Mouse (Mus musculus): Measurements from ENCODE around the gene Rab15. TPM values are rescaled to one million over a fixed set of nuclear protein-coding genes. Genes with fewer than 3 reads are reported as not detected.

Rab15 gene
- polyA plus RNA-seq, 1 experiment from 2014 or later: 37.8 TPM

DNA sequence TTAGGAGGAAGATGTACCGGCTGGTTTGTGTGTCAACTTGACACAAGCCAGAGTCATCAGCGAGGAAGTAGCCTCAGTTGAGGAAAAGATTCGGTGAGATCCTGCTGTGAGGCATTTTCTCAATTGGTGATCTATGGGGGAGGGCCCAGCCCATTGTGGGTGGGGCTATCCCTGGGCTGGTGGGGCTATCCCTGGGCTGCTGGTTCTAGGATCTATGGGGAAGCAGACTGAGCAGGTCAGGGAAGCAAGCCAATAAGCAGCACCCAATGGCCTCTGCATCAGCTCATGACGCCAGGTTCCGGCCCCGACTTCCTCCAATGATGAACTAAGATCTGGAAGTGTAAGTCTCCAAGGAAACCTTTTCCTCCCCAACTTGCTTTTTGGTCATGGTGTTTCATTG lies 17.4 kb upstream of the Rab15 start:
- no peak for ATAC-seq (ENCODE audit: insufficient read depth, low FRiP score, low read depth)
- H3K9ac ChIP-seq: no peak overlapping the region
- WGBS: 74% methylated on average over 6 of the region's 6 CpGs

DNA sequence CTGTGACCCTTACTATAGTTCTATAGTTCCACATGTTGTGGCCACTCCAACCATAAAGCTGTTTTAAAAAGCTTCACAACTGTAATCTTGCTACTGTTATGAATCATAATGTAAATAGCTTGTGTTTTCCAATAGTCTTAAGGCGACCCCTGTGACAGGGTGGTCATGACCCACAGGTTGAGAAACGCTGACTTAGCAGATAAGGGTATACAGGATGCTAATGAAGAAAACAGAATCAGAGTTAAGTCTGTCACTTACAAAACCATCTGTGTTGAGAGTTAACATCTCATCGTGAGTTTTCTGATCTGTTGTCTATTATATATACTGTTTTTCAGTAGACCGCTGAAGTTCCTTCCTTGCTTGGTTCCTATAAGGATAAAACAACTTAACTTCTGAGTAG lies 16.6 kb upstream of the Rab15 start:
- no peak overlapping the region for H3K4me2 ChIP-seq
- H3K27me3 ChIP-seq (replicated peaks): no peaks in the 10 kb centered on the region
- no peaks in the 10 kb centered on the region for H3K36me3 ChIP-seq
- H3K9me3 ChIP-seq: no peaks in the 10 kb centered on the region
- 87% methylated on average over 4 of the region's 4 CpGs for WGBS
- no peak for ATAC-seq (ENCODE audit: insufficient read depth, low FRiP score, low read depth)
- no peak overlapping the region for H3K4me3 ChIP-seq (replicated peaks)
- no peak overlapping the region for H3K27ac ChIP-seq
- no peak overlapping the region for H3K9ac ChIP-seq
- no peaks in the 10 kb centered on the region for H3K4me1 ChIP-seq

More for the DNA sequence above, 17.4 kb upstream of the Rab15 start:
- Histone ChIP-seq H3K4me2 (no peak overlapping the region), H3K4me3 (replicated peaks) (no peak overlapping the region), H3K4me1 (no peaks in the 10 kb centered on the region), H3K27ac (no peak overlapping the region), H3K9me3 (no peaks in the 10 kb centered on the region), H3K36me3 (no peaks in the 10 kb centered on the region), H3K27me3 (replicated peaks) (no peaks in the 10 kb centered on the region)

DNA sequence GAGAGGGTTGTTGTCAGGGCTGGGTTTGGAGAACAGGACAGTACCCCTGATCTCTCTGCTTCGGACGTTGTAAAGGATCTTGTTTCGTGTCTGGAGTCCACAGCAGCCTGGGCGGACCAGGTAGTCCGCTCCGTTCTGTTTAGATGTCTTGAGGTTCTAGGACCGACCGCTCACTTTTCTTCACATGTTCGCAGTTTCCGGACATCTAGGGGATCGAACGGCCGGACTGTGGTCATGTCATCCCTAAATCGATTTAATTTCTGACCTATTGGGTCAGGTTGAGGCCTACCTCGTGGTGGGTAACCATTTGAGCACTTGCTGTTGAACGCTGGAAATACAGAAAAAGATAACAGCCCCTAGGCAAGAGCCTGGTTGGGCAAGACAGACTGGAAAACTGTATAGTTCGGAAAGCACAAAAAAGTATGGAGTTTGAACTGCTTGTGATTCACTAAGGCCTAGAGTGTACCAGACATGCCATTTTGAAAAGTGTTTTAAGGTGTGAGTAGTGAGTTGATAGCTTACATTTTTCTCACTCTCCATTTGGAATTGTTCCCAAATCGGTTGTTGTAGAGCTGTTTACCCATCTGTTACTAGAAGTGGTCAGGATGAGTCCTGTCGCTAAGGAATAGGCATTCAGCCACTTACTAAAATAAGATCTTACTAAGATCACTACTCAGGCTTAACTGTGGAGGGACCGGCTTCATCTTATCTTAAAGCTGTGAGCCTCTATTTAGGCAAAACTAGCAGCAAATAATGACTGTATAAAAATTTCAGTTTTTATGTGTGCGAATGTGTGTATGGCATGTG lies 15.3 kb upstream of the Rab15 start:
- WGBS: 10% methylated on average over 21 of the region's 21 CpGs
- Histone ChIP-seq H3K9ac (peak overlapping the region; percentile 61), H3K27ac (peak overlapping the region; percentile 87; the same call in 1 of the 2 replicates), H3K36me3 (no peaks in the 10 kb centered on the region), H3K4me3 (replicated peaks) (peak overlapping the region; percentile 82), H3K27me3 (replicated peaks) (no peaks in the 10 kb centered on the region), H3K4me2 (peak overlapping the region; percentile 67), H3K4me1 (no peaks in the 10 kb centered on the region), H3K9me3 (no peaks in the 10 kb centered on the region)
- no peak; the same call in 1 of the 2 replicates for ATAC-seq (ENCODE audit: insufficient read depth, low FRiP score, low read depth)

DNA sequence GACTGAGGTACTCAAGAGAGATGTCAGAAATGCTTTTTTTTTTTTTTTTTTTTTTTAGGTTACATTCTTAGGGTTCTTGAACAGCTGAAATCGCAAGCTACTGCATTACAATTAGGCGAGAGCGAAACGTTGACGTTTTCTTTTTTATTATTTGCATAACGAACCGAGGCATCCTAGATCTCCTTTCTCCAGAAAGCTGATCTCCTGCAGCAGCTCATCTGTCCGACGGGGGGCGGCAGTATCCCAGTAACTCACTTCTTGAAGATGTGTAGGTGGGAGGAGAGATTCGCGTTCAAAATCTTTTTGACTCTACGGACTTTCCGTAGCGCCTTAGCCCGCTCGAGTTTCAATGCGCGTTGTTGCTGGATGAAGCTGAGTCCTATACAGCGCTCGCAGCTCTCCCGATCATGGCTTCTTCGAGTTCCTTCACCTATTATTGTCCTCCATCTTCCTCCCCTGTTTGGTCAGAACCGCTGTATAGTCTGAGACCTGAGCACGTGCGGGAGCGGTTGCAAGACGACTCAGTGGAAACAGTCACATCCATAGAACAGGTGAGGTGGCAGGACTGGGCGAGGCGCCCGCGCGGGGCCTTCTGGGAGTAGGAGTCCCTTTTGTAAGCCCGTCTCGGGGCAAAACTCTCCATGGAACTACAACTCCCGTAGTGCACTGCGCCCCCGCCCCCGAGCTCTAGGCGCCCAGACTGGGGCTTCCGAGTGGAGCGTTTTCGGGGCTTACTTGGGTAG lies 14.6 kb upstream of the Rab15 start:
- peak overlapping the region; percentile 82 for H3K4me3 ChIP-seq (replicated peaks)
- H3K9me3 ChIP-seq: no peaks in the 10 kb centered on the region
- ATAC-seq (ENCODE audit: insufficient read depth, low FRiP score, low read depth): peak; percentile 99
- peak overlapping the region; percentile 67 for H3K4me2 ChIP-seq
- no peaks in the 10 kb centered on the region for H3K4me1 ChIP-seq
- no peaks in the 10 kb centered on the region for H3K27me3 ChIP-seq (replicated peaks)
- no peaks in the 10 kb centered on the region for H3K36me3 ChIP-seq
- under 1% methylated on average over 43 of the region's 43 CpGs for WGBS
- peak overlapping the region; percentile 87 for H3K27ac ChIP-seq
- peak overlapping the region; percentile 61 for H3K9ac ChIP-seq

DNA sequence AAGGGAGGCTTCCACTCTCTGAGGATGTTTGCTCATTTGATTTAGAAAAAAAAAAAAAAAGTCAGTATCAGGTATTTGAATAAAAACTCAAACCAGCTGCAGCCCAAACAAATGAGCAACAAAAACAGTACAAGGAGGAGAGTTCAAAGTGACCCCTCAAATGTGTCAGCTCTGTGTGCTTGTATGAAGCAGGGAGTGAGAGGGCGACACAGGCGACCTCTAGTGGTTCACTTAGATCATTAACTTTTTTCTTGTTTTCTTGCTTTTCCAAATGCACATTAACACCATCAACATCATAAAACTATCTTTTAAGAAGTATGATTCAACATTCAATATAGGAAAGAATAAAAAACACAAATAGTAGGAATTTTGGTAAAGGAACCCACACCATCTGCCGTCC lies 10.0 kb upstream of the Rab15 start:
- no peak overlapping the region for H3K9ac ChIP-seq
- H3K36me3 ChIP-seq: no peaks in the 10 kb centered on the region
- no peaks in the 10 kb centered on the region for H3K9me3 ChIP-seq
- H3K4me3 ChIP-seq (replicated peaks): no peak overlapping the region
- no peaks in the 10 kb centered on the region for H3K4me1 ChIP-seq
- H3K4me2 ChIP-seq: no peak overlapping the region
- H3K27ac ChIP-seq: no peak overlapping the region
- no peak for ATAC-seq (ENCODE audit: insufficient read depth, low FRiP score, low read depth)
- 4% methylated on average over 3 of the region's 3 CpGs for WGBS
- H3K27me3 ChIP-seq (replicated peaks): no peaks in the 10 kb centered on the region

DNA sequence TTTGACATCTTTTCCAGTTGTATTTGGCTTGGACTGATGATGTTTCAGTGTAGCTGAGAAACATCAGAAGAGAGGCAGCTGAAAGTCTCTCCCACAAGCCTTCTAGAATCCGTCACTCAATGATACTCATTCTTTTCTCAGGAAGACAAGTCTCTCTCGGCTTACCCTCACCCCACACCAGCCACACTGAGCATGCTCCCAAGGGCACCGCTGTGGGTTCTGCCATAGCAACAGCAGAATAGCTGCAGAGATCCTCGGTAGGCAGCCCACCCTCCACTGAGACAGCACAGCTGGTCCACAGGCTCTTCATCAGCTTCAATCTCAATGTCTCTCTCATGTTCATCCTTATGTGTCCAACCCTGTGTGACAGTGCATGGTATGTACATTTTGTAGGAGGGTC lies 2.6 kb upstream of the Rab15 start:
- WGBS: 70% methylated on average over 4 of the region's 4 CpGs
- Histone ChIP-seq H3K4me2 (no peak overlapping the region), H3K36me3 (no peaks in the 10 kb centered on the region), H3K27me3 (replicated peaks) (no peaks in the 10 kb centered on the region), H3K4me3 (replicated peaks) (no peak overlapping the region), H3K27ac (no peak overlapping the region), H3K9ac (no peak overlapping the region), H3K9me3 (no peaks in the 10 kb centered on the region), H3K4me1 (peaks cover 18% of the 10 kb centered on the region; the same call in 1 of the 2 replicates)
- no peak for ATAC-seq (ENCODE audit: insufficient read depth, low FRiP score, low read depth)

DNA sequence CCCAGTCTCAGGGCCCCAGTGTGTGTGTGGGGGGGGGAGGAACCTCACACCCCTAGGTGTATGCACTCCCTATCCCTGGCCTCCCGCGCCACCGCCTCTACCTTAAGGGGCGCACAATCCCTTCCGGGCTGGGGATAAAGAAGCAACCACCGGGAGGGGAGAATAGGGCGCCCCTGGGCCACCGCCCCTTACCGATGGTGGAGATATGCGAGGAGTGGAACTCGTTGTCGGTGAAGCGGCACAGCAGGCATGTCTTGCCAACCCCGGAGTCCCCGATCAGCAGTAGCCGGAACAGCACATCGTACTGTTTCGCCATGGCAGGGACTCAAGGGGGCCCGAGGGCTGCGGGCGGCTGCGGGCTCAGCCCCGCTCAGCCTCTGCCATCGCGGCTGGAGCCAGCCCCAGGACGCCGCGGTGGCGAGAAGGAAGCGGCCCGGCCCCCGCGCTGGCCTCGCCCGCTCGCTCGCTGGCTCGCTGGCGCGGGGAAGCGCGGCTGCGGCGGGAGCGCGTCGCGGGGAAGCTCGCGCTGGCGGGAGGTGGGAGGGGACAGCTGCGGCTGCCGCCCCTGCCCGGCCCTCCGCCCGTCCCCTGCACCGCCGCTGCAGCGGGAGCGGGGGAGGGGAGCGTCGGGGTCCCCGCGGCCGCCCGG lies 582 bp downstream of the Rab15 start:
- peak overlapping the region; percentile 32; the same call in 1 of the 2 replicates for H3K27ac ChIP-seq
- peak overlapping the region; percentile 90 for H3K4me2 ChIP-seq
- H3K4me3 ChIP-seq (replicated peaks): peak overlapping the region; percentile 62
- WGBS: 1% methylated on average over 51 of the region's 66 CpGs
- H3K4me1 ChIP-seq: peaks cover 33% of the 10 kb centered on the region
- ATAC-seq (ENCODE audit: insufficient read depth, low FRiP score, low read depth): peak; percentile 41
- H3K27me3 ChIP-seq (replicated peaks): no peaks in the 10 kb centered on the region
- no peaks in the 10 kb centered on the region for H3K36me3 ChIP-seq
- H3K9ac ChIP-seq: peak overlapping the region; percentile 69
- no peaks in the 10 kb centered on the region for H3K9me3 ChIP-seq

DNA sequence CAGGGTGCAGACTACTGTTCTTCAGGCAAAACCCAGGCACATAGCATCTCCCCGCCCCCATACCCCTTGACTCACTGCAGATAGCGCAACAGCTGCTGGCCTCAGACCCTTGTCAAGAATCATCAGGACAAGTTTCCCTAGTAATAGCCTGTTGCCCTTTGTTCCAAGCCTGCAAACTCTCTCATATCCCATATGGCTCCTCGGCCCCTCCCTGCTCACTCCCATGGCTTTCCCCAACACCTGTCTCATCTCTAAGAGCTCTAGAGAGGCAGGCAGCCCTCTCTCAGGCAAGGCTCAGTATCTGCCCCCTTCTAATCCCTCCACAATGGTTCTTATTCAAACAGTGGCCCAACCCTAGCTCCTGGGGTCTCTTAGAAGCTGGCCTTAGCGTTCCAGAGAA lies 2.1 kb downstream of the Rab15 start:
- H3K9ac ChIP-seq: no peak overlapping the region
- H3K27ac ChIP-seq: peak overlapping the region; percentile 32; the same call in 1 of the 2 replicates
- peak overlapping the region; percentile 90 for H3K4me2 ChIP-seq
- peak overlapping the region; percentile 62; the same call in 1 of the 2 replicates for H3K4me3 ChIP-seq (replicated peaks)
- H3K36me3 ChIP-seq: no peaks in the 10 kb centered on the region
- no peak for ATAC-seq (ENCODE audit: insufficient read depth, low FRiP score, low read depth)
- no peaks in the 10 kb centered on the region for H3K9me3 ChIP-seq
- WGBS: 41% methylated on average over 4 of the region's 4 CpGs
- peaks cover 33% of the 10 kb centered on the region for H3K4me1 ChIP-seq
- H3K27me3 ChIP-seq (replicated peaks): no peaks in the 10 kb centered on the region

DNA sequence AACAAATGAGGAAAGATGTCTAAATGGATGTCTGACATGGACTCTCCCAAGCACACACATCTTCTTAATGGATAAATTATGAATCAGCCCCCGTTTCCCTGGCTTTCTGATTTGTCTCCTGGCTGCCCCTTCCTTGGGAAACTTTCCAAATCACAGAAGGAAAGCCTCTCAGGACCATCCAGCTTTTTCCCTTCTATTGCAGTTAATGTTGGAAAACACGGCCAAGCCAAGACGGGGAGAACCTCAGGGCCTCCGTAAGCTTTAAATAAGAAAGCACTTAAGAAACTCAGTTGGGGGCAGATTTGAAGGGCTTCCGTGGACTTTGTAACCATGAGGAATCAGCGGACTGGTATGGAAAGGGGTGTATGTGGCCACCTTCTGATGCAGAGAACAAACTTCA lies 2.9 kb downstream of the Rab15 start:
- Histone ChIP-seq H3K9ac (no peak overlapping the region), H3K4me1 (peaks cover 33% of the 10 kb centered on the region), H3K36me3 (no peaks in the 10 kb centered on the region), H3K9me3 (no peaks in the 10 kb centered on the region), H3K27ac (peak overlapping the region; percentile 45), H3K4me3 (replicated peaks) (no peak overlapping the region), H3K27me3 (replicated peaks) (no peaks in the 10 kb centered on the region), H3K4me2 (peak overlapping the region; percentile 90; the same call in 1 of the 2 replicates)
- WGBS: 47% methylated on average over 6 of the region's 6 CpGs
- ATAC-seq (ENCODE audit: insufficient read depth, low FRiP score, low read depth): no peak

DNA sequence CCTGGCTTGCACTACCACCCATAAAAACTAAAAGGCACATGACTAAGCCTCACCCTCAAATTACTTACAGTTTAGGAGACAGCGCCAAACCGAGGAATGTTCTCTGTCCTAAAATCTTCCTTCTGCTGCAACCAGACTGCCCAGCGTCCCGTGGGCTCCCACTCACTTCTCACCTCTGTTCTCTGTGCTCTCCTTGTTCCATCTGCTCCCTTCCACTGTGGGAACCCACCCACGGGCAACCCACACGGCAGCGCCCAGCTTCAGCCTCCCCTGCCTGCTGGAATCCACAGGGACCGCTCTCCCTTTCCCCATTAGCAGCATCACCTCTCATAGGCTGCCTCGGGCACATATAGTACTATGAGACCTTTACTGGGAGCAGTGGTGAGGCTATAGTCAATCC lies 3.8 kb downstream of the Rab15 start:
- 0 out of 2 replicates have a peak overlapping the region, but pooled peaks have one; percentile 3 for H3K4me2 ChIP-seq
- H3K27me3 ChIP-seq (replicated peaks): no peaks in the 10 kb centered on the region
- WGBS: 86% methylated on average over 9 of the region's 9 CpGs
- H3K4me1 ChIP-seq: peaks cover 33% of the 10 kb centered on the region
- H3K36me3 ChIP-seq: no peaks in the 10 kb centered on the region
- H3K9ac ChIP-seq: no peak overlapping the region
- ATAC-seq (ENCODE audit: insufficient read depth, low FRiP score, low read depth): no peak
- no peak overlapping the region for H3K4me3 ChIP-seq (replicated peaks)
- no peaks in the 10 kb centered on the region for H3K9me3 ChIP-seq
- peak overlapping the region; percentile 86; the same call in 1 of the 2 replicates for H3K27ac ChIP-seq

DNA sequence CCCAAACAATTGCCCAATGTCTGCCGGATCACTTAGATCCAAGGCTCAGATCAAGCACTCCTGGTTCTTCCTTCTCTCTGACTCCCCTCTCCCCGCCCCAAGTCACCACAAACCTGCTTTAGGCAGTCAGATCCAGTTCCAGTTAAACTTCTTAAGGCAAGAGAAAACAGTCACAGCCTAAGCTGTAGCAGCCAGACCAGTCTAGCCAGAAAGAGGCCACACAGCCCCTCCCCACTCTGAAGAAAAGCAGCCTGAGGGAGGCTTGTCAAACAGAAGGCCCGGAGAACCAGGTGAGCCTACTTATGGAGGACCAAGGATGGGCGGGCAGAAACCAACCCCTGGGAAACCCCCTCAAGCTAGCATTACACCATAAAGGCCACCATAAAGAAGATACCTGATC lies 4.6 kb downstream of the Rab15 start:
- peak overlapping the region; percentile 86 for H3K27ac ChIP-seq
- ATAC-seq (ENCODE audit: insufficient read depth, low FRiP score, low read depth): peak; percentile 73

More for the DNA sequence above, 4.6 kb downstream of the Rab15 start:
- Histone ChIP-seq H3K4me3 (replicated peaks) (no peak overlapping the region), H3K4me2 (peak overlapping the region; percentile 17; the same call in 1 of the 2 replicates), H3K27me3 (replicated peaks) (no peaks in the 10 kb centered on the region), H3K36me3 (no peaks in the 10 kb centered on the region), H3K9me3 (no peaks in the 10 kb centered on the region), H3K4me1 (peaks cover 33% of the 10 kb centered on the region), H3K9ac (no peak overlapping the region)
- 55% methylated on average over 4 of the region's 4 CpGs for WGBS

Data from stomach, embryonic 15.5 days (tissue).